8 mouse cellular contexts compared by ENCODE assay signal in the genomic region with DNA sequence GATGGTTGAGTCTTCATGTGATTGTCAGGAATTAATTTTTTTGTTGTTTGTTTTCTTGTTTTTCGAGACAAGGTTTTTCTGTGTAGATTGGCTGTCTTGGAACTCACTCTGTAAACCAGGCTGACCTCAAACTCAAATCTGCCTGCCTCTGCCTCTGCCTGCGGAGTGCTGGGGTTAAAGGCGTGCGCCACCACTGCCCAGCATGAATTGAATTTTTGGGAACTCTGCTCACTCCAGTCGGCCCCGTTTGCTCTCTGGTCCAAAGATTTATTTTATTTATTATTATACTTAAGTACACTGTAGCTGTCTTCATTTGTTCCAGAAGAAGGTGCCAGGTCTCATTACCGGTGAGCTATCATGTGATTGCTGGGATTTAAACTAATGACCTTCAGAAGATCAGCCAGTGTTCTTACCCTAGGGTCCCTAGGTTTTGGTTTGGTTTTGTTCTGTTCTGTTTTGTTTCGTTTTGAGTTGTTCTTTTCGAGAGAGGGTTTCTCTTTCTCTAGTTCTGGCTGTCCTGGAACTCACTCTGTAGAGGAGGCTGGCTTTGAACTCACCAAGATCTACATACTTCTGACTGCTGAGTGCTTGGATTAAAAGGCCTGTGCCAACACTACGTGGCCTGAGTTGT. TPM values are rescaled to one million over a fixed set of nuclear protein-coding genes. Genes with fewer than 3 reads are reported as not detected.
DNase-seq lines count a peak whose midpoint lies in the region; ATAC-seq and TF ChIP-seq lines count a peak whose summit lies in the region.

No protein-coding gene starts in this region.

- H3K27me3 ChIP-seq in kidney, postnatal 0 days (ENCODE audit: insufficient read depth, low read length): no peaks in the 10 kb centered on the region
- H3K27me3 ChIP-seq in embryonic facial prominence, embryonic 12.5 days: no peaks in the 10 kb centered on the region
- H3K27me3 ChIP-seq in midbrain, embryonic 16.5 days (ENCODE audit: control insufficient read depth, insufficient read depth, low read depth, low read length): no peaks in the 10 kb centered on the region

- H3K9me3 ChIP-seq in kidney, postnatal 0 days (replicated peaks; ENCODE audit: low read length): no peaks in the 10 kb centered on the region
- H3K9me3 ChIP-seq in embryonic facial prominence, embryonic 12.5 days: no peaks in the 10 kb centered on the region
- no peaks in the 10 kb centered on the region for H3K9me3 ChIP-seq in midbrain, embryonic 16.5 days (replicated peaks; ENCODE audit: control insufficient read depth, low read length, poor library complexity, severe bottlenecking)

- peak overlapping the region; percentile 78 for H3K4me2 ChIP-seq in kidney, postnatal 0 days (ENCODE audit: low read length)
- peak overlapping the region; percentile 40 for H3K4me2 ChIP-seq in embryonic facial prominence, embryonic 12.5 days (replicated peaks)
- peak overlapping the region; percentile 48 for H3K4me2 ChIP-seq in midbrain, embryonic 16.5 days (ENCODE audit: low read length)

- peaks cover 22% of the 10 kb centered on the region for H3K4me1 ChIP-seq in kidney, postnatal 0 days (replicated peaks; ENCODE audit: insufficient read depth, low read length)
- H3K4me1 ChIP-seq in embryonic facial prominence, embryonic 12.5 days: peaks cover 35% of the 10 kb centered on the region
- peaks cover 23% of the 10 kb centered on the region for H3K4me1 ChIP-seq in midbrain, embryonic 16.5 days (ENCODE audit: control insufficient read depth, insufficient read depth, low read length)

- no peak for TF ChIP-seq CTCF in kidney, postnatal 0 days (IDR thresholded peaks at IDR 0.05; ENCODE audit: low read depth)

- WGBS in kidney, postnatal 0 days: 51% methylated on average over 10 of the region's 10 CpGs
- 49% methylated on average over 10 of the region's 10 CpGs for WGBS in embryonic facial prominence, embryonic 12.5 days
- WGBS in midbrain, embryonic 16.5 days: 49% methylated on average over 10 of the region's 10 CpGs

- ATAC-seq in kidney, postnatal 0 days (replicated peaks; ENCODE audit: low FRiP score, low read depth): no peak
- no peak for ATAC-seq in embryonic facial prominence, embryonic 12.5 days (ENCODE audit: insufficient number of reproducible peaks, insufficient read depth, low FRiP score, low TSS enrichment)
- 0 out of 2 replicates have a peak, but pooled peaks have one; percentile 21 for ATAC-seq in midbrain, embryonic 16.5 days
- no peak for ATAC-seq in CD4-positive, CD25-positive, alpha-beta regulatory T cell, adult 4 months

- H3K9ac ChIP-seq in kidney, postnatal 0 days (ENCODE audit: low read depth, low read length): no peak overlapping the region; the same call in 1 of the 2 replicates
- peak overlapping the region; percentile 44; the same call in 1 of the 2 replicates for H3K9ac ChIP-seq in embryonic facial prominence, embryonic 12.5 days
- H3K9ac ChIP-seq in midbrain, embryonic 16.5 days (ENCODE audit: low read depth, low read length): 0 out of 2 replicates have a peak overlapping the region, but pooled peaks have one; percentile 2

- H3K27ac ChIP-seq in kidney, postnatal 0 days: 0 out of 2 replicates have a peak overlapping the region, but pooled peaks have one; percentile 19
- peak overlapping the region; percentile 46; the same call in 1 of the 2 replicates for H3K27ac ChIP-seq in embryonic facial prominence, embryonic 12.5 days
- H3K27ac ChIP-seq in midbrain, embryonic 16.5 days (ENCODE audit: low read length): peak overlapping the region; percentile 92

- peak overlapping the region; percentile 68; the same call in 1 of the 2 replicates for H3K4me3 ChIP-seq in kidney, postnatal 0 days (replicated peaks; ENCODE audit: low read depth, low read length)
- peak overlapping the region; percentile 90; the same call in 1 of the 2 replicates for H3K4me3 ChIP-seq in embryonic facial prominence, embryonic 12.5 days
- peak overlapping the region; percentile 67 for H3K4me3 ChIP-seq in midbrain, embryonic 16.5 days (ENCODE audit: low read depth, low read length)

- peaks cover 19% of the 10 kb centered on the region; the same call in 1 of the 2 replicates for H3K36me3 ChIP-seq in kidney, postnatal 0 days (ENCODE audit: insufficient read depth, low read length)
- H3K36me3 ChIP-seq in embryonic facial prominence, embryonic 12.5 days: peaks cover 26% of the 10 kb centered on the region
- peaks cover 13% of the 10 kb centered on the region for H3K36me3 ChIP-seq in midbrain, embryonic 16.5 days (ENCODE audit: control insufficient read depth, insufficient read depth, low read length)

- DNase-seq in kidney, postnatal 0 days (ENCODE audit: low spot score): no peak
- DNase-seq in kidney, postnatal 4 days: no peak
- DNase-seq in induced T-regulatory cell, adult 2 months (ENCODE audit: low read depth): peak; percentile 52
- no peak for DNase-seq in cerebellum, postnatal 14 days
- no peak for DNase-seq in lung, postnatal 36 days

RNA-seq across cellular contexts. Expression of a gene that starts 0.6 kb away (rescaled TPM):
- polyA plus RNA-seq in kidney, postnatal 0 days (2015; fragmentation: Nextera tagmentation; extraction: Ambion mirVana): 1,409 and 1,636 TPM in 2 replicates
- polyA plus RNA-seq in embryonic facial prominence, embryonic 12.5 days (2016; fragmentation: Nextera tagmentation; extraction: Ambion mirVana): 1,221 and 1,230 TPM in 2 replicates
- 698 and 713 TPM in 2 replicates for polyA plus RNA-seq in midbrain, embryonic 16.5 days (2015; fragmentation: Nextera tagmentation; extraction: Ambion mirVana)
- polyA plus RNA-seq in CD4-positive, CD25-positive, alpha-beta regulatory T cell, adult 4 months (2017; shearing (Covaris generic)): 1,000 to 10,000 TPM; 3,408 to 3,991 TPM

RNA-seq across cellular contexts. Expression of a gene that starts 4.2 kb away (rescaled TPM):
- 129 and 131 TPM in 2 replicates for polyA plus RNA-seq in kidney, postnatal 0 days (2015; fragmentation: Nextera tagmentation; extraction: Ambion mirVana)
- 164 and 181 TPM in 2 replicates for polyA plus RNA-seq in embryonic facial prominence, embryonic 12.5 days (2016; fragmentation: Nextera tagmentation; extraction: Ambion mirVana)
- 49.9 and 55.7 TPM in 2 replicates for polyA plus RNA-seq in midbrain, embryonic 16.5 days (2015; fragmentation: Nextera tagmentation; extraction: Ambion mirVana)
- not detected for polyA plus RNA-seq in CD4-positive, CD25-positive, alpha-beta regulatory T cell, adult 4 months (2017; shearing (Covaris generic))

RNA-seq across cellular contexts. Expression of a gene that starts 7.5 kb away (rescaled TPM):
- 43.4 and 46.6 TPM in 2 replicates for polyA plus RNA-seq in kidney, postnatal 0 days (2015; fragmentation: Nextera tagmentation; extraction: Ambion mirVana)
- 13.5 and 14.2 TPM in 2 replicates for polyA plus RNA-seq in embryonic facial prominence, embryonic 12.5 days (2016; fragmentation: Nextera tagmentation; extraction: Ambion mirVana)
- polyA plus RNA-seq in midbrain, embryonic 16.5 days (2015; fragmentation: Nextera tagmentation; extraction: Ambion mirVana): 7.4 and 10.1 TPM in 2 replicates
- polyA plus RNA-seq in CD4-positive, CD25-positive, alpha-beta regulatory T cell, adult 4 months (2017; shearing (Covaris generic)): 1 to 10 TPM; 2.9 to 3.6 TPM

RNA-seq across cellular contexts. Expression of a gene that starts 7.5 kb away (rescaled TPM):
- polyA plus RNA-seq in kidney, postnatal 0 days (2015; fragmentation: Nextera tagmentation; extraction: Ambion mirVana): 18.2 and 19.9 TPM in 2 replicates
- 17.5 and 18.9 TPM in 2 replicates for polyA plus RNA-seq in embryonic facial prominence, embryonic 12.5 days (2016; fragmentation: Nextera tagmentation; extraction: Ambion mirVana)
- polyA plus RNA-seq in midbrain, embryonic 16.5 days (2015; fragmentation: Nextera tagmentation; extraction: Ambion mirVana): 4.8 and 6.6 TPM in 2 replicates
- 10 to 100 TPM; 10.4 to 12.2 TPM for polyA plus RNA-seq in CD4-positive, CD25-positive, alpha-beta regulatory T cell, adult 4 months (2017; shearing (Covaris generic))

RNA-seq across cellular contexts. Expression of a gene that starts 9.2 kb away (rescaled TPM):
- 3.1 and 3.2 TPM in 2 replicates for polyA plus RNA-seq in kidney, postnatal 0 days (2015; fragmentation: Nextera tagmentation; extraction: Ambion mirVana)
- 2.9 TPM in 2 replicates for polyA plus RNA-seq in embryonic facial prominence, embryonic 12.5 days (2016; fragmentation: Nextera tagmentation; extraction: Ambion mirVana)
- polyA plus RNA-seq in midbrain, embryonic 16.5 days (2015; fragmentation: Nextera tagmentation; extraction: Ambion mirVana): 2.3 and 2.6 TPM in 2 replicates
- polyA plus RNA-seq in CD4-positive, CD25-positive, alpha-beta regulatory T cell, adult 4 months (2017; shearing (Covaris generic)): 1 to 10 TPM; 2.2 to 6.0 TPM

Comparison
In these comparisons a context has a peak if more than half of its experiments do, and no peak if none do; other contexts are left out.
1. H3K27ac ChIP-seq: peak in every context shown above with its lines; median percentile 92 in midbrain, embryonic 16.5 days; 46 in embryonic facial prominence, embryonic 12.5 days; 19 in kidney, postnatal 0 days.
2. RNA of a gene that starts 4.2 kb away (polyA plus RNA-seq): 164 to 181 TPM in embryonic facial prominence, embryonic 12.5 days, 129 to 131 TPM in kidney, postnatal 0 days and 49.9 to 55.7 TPM in midbrain, embryonic 16.5 days; not detected in CD4-positive, CD25-positive, alpha-beta regulatory T cell, adult 4 months; every median in the first group is over 10 times any median in the second.
3. Peak in every context shown above with its lines, with median percentiles within 50 percentile points of each other: H3K4me2 ChIP-seq and H3K4me3 ChIP-seq.